Mouse (Mus musculus): ENCODE results near the gene Ensa.
"Not testable (repeated sequence)": the region's sequence is repeated elsewhere in the genome, so short reads cannot be mapped to it uniquely, and the experiment has no call there.

Ensa gene

DNA sequence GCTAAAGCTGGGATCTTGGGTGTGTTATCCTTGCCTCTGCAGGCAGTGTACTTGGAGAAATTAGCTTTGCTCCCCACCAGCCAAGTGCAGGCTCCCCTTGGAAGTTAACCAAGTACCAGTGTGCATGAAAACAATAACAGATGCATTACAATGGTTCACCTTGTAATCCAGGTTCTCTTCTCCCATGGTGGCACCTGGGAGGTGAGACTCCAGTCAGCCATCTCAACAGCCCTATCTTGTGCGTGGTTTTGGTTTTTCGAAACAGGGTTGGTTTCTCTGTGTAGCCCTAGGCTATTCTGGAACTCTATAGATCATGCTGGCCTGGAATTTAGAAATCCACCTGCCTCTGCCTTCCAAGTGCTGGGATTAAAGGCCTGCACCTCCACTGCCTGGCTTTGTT lies 38.7 kb downstream of the Ensa start:
- DNase-seq (ENCODE audit: low spot score) = no peak

DNA sequence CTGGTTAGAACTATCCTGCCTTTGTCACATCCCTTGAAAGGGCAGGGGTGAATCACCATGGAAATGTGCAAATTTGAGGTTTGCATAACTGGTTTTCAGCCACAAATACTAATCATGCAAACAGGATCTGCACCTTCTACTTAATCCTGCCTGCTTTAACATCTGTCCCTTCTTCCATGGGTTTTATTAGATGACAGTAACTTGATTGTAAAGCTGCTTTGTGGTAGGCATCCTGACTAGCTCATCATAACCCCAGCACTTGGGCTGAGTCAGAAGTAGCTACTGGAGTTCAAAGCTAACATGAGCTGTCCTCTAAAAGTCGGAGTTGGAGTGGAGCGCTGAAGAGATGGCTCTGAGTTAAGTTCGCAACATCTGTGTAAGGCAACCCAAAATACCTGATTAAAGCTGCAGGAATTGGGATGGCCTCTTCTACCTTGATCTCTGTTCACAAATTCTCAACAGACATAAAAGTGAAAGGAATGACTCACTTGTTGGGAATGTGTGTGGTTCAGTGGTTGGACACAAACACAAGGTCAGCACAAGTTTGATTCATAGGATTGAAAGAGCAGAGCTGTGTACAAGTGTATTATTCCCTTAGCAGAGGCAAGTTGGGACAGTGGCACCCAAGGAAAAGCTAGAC lies 39.3 kb downstream of the Ensa start:
- no peak for DNase-seq (ENCODE audit: low spot score)

DNA sequence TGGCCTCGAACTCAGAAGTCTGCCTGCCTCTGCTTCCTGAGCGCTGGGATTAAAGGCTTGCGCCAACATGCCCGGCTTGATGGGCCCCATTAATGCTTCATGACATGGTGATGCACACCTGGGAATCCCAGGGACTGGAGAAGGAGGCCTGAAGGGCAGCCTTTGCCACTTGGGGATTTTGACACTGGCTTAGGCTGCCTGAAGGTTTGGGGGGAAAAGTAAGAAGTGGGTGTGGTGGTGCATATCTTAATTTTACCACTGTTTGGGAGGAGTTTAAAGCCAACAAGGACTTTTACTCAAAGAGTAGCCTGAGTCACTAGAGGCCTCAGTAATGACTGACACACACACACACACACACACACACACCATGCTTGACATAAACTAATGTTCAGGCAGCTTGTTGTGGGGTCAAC lies 40.2 kb downstream of the Ensa start:
- no peak for DNase-seq (ENCODE audit: low spot score)

DNA sequence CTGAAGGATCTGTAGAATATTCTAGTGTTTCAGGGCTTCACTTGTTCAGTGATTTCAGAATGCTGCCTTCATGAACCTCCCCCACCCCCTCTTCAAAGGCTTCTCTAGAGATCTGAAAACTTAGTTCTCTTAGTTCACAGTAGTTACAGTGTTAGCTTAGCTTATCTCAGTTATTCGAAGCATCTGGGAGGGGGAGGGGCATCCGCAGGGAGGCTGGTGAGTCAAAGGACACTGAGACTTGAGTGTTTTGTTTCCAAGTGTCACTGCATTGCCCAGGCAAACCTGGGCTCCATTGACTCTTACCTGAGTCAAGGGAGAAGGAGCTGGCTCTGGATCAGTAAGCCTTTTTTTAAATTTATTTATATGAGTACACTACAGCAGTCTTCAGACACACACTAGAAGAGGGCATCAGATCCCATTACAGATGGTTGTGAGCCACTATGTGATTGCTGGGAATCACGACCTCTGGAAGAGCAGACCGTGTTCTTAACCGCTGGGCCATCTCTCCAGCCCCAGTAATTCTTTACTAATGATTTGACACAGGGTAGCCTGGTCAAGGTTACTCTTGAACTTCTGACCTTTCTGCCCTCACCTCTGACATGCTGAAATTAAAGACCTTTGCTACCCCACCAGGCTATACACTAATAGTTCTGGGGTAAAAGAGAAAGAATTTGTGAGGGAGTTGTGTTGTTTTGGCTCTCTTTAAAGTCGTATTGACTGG lies 41.5 kb downstream of the Ensa start:
- DNase-seq (ENCODE audit: low spot score) = peak; percentile 62

DNA sequence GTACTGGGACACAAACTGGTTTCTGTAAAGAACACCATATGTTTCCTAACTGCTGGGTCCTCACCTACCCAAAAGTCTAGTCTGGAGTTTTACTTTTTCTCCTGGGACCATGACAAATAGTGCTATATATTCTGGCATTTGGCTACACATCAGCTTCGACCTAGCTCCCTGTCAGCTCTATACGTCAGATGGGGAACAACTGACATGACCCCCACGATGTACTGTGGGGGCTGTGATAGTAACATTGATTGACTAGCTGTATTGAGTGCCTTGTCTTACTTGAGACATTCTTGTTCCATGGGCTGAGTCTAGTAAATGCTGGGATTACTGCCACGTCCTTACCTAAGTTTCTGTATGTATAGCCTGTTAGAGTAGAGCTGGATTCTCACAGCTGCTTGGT lies 42.7 kb downstream of the Ensa start:
- DNase-seq (ENCODE audit: low spot score) = no peak

DNA sequence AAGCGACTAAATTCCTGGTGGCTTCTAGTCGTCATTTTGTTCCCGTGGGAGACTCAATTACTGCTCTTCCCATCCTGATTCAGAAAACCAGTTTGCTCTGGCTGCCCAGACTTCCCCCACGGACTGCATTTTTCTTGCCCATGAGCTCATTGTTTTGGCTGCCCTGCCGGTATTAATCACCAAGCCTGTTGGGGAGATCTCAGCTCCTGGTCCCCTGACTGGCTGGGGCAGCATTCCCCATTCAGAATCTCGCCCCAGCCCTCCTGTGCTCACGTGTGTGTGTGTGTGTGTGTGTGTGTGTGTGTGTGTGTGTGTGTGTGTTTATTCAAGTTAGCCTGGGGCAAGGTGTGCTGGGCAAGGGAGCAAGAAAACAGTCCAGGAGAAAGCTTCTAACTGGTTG lies 43.2 kb downstream of the Ensa start:
- peak; percentile 64 for DNase-seq (ENCODE audit: low spot score)

DNA sequence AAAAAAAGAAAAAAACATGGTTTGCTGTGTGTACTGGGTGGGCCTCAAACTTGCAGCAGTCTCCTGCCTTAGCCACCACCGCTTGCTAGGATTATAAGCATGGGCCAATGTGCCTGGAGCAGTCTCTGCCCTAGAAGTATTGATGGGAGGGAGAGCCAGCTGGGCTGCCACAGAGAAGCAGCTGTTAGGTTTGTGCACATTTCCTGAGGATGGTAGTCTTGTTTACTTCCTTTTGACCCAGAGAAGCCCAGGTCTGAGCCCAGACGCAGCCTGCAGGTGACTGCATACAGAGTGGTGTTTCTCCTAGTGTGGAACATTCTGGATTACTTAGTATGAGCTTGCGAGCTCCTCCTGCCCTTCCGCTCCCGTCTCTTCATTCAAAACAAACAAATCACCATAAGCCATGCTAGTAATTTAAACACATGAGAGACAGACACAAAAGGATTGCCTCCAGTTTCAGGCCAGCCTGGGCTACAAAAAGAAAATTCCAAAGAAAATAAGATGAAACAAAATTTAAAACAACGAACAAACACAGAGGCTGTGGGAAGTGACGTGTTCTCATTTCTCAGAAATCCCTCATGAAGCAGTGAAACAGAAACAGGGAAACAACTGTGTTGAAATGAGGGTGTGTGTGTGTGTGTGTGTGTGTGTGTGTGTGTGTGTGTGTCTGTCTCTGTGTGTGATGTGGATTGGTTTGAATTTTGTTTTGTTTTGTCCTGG lies 44.0 kb downstream of the Ensa start:
- DNase-seq (ENCODE audit: low spot score) = no peak

DNA sequence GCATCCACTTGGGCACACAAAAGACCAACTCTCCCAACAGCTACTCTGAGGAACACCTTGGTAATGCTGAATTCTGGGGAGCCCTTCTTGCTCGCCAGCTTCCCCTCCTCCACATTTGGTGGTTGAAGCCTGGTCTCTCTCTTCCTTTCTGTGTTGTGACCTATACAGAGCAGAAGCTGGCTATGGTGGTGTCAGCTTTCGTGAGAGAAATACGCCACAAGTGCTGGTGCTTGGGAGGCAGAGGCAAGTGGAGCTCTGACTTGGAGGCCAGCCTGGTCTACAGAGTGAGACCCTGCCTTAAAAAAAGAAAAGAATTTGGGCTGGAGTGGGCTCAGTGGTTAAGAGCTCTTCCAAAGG lies 44.5 kb downstream of the Ensa start:
- no peak for DNase-seq (ENCODE audit: low spot score)

DNA sequence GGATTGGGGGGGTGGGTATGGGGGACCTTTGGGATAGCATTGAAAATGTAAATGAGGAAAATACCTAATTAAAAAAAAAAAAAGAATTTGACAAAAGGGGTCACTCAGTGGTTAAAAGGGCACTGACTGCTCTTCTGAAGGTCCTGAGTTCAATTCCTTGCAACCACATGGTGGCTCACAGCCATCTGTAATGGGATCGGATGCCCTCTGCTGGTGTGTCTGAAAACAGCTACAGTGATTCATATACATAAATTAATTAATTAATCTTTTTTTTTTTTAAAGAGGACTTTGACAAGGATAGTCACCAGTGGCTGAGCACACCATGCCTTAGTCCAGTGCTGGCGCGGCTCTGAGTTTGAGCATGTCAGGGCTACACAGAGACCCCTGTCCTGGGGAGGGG lies 45.6 kb downstream of the Ensa start:
- not testable (repeated sequence) for DNase-seq (ENCODE audit: low spot score)

DNA sequence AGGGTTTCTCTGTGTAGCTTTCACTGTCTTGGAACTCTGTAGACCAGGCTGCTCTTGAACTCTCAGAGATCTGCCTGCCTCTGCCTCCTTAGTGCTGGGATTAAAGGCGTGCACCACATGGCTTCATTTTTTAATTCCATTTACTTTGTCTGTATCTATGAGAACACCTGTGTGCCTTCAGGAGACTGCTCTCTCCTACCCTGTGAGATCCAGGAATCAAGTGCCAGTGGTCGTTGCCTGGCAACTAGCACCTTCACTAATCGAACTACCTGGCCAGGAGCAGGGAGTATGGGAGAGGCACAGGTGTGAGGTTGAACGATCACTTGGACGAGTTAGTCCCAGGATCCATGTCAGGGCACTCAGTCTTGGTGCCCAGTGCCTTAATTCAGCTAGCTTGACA lies 46.4 kb downstream of the Ensa start:
- no peak for DNase-seq (ENCODE audit: low spot score)

DNA sequence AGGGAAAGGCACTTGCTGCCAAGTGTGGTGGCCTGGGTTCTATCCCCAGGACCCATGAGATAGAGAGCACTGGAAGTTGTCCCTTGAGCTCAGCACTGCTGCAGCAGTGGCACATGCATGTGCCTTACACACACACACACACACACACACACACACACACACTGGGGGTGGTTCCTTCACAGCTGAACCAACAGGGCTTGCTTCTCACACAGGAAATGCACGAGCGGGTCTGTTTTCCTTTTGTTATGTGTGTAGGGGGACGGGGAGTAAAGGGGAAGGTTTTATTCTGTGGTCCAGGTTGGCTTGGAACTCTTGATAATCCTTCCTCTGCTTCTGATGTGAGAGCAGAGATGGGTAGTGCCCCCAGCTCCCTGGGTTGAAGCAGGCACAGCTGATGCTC lies 47.7 kb downstream of the Ensa start:
- DNase-seq (ENCODE audit: low spot score) = no peak

DNA sequence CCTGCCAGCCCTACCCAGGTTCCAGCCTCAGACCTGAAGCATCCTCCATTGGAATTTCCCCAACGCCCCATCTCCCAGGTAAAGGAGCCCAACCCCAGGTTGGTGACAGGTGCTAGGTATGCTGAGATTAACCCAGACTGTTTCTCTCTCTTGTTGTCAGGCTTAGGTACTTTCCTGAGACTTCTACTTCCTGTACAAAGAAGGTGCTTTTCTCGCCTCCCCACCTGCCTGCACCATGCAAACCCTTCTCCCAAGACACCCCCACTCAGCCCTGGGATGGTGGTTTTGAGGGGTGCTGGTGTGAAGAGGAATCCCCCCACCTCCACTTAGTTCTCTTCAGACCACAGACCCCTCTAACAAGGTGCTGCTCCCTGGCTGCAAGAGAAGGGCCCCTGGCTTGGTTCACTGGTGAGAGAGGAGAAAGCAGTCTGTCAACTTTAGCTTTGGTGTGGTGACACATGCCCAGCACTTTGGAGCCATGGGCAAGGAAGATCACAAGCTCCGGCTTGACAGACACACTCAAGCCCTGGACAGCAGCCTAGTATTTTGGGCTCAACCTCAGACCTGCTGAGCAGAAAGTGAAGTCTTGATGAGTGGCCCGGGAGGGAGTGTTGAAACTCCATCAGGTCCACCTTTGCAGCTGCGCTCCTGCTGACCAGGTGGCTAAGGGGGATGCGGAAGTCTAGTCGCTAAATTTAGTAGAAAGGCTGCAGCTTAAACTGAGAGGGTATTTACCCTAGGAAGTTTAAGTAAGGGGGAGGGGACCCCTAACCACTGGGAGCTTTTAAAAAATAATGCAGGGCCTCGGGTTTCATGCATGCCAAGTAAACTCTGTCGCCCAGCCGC lies 48.3 kb downstream of the Ensa start:
- DNase-seq (ENCODE audit: low spot score) = no peak

DNA sequence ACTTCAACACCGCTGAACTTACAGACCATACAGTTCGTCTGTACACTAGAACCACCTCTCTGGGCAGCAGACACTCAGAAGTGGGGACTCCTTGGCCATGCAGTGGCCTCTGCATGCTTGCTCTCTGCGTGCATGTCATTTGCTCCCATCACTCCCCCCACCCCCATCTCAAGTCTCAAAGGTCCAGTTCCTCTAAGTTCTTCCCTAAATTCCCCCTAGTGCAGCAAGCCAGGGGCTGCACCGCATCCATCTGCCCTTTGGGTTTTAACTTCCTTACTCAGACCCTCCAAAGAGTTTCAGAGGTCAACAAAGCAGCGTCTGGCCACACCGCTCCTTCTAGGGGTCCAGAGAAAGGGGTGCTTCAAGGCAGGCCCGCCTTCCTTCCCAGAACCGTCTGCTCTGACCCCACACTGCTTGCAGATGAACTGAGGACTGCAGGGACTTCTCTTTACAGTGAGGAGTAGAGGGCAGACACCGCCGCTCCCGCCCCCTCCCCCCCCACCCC lies 49.0 kb downstream of the Ensa start:
- no peak for DNase-seq (ENCODE audit: low spot score)

DNA sequence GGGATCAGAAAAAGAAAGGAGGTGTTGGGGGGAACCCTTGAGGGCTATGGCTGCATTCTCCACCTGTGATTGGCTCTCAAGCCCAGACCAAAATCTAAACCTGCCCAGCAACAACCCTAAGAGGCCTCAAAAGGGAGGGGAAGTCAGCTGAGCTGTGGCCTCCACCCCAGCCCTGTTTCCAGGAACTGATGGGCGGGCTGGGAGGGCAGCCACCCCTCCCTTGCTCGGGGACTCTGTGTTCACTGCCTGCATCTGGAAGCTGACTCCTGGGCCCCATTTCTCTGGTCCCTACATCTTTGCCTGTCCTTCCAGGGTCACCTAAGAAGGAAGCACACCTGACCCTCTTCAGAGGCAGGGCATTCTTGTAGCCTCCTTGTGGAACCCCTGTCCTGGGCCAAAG lies 49.4 kb downstream of the Ensa start:
- peak; percentile 78 for DNase-seq (ENCODE audit: low spot score)

DNA sequence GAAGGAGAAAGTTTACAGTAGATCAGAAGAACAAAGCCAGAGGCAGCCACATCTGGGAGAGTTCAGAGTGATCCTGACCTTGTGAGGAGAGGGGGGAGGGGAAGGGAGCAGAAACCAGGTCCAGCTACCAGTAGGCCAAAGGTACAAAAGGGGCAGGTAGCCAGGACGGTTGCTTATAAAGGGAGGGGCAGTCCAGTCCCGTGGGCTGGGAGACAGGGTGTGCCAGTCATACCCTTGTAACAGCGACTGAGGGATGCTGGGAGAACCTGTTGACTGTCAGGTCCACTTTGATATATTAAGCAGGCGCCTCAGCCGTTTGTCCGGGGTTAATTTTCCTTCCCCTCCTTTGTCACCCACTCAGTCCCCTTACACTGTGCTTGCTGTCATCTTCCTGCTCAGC lies 50.0 kb downstream of the Ensa start:
- no peak for DNase-seq (ENCODE audit: low spot score)

DNA sequence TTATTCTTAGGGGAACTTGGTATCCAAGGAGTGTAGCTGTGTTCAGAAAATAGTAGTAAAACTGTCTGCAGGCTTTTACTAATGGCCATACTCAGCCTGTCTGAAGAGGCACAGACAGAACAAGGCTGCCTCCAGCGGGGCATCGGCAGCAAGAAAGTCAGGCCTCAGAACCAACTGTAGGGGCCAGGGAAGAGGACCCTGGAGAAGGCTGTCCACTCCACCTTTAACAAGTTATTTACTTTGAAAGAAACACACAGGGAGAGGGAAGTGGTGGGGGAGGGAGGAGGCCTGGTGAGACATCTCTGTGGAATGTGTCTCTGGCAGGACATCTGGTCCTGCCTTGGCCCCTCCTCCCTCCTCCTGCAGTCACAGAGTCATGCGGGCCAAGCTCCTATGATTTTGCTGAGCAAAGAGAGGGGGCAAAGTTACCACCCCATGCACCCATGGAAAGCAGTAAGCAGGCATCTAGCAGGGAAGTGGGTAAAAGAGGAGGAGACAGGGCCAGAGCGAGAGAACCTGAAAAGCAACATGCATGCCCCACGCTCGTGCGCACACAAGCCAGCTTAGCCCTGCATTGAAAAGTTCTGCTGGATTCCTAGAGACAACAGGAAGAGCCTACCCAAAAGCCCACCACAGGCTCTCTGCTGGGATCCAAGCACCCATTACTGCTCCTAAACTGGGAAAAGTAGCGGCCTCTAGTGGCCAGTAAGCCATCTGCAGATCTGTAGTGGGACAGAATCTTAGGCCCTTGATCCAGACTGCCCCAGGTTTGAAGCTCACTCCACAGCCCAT lies 50.7 kb downstream of the Ensa start:
- peak; percentile 75 for DNase-seq (ENCODE audit: low spot score)

DNA sequence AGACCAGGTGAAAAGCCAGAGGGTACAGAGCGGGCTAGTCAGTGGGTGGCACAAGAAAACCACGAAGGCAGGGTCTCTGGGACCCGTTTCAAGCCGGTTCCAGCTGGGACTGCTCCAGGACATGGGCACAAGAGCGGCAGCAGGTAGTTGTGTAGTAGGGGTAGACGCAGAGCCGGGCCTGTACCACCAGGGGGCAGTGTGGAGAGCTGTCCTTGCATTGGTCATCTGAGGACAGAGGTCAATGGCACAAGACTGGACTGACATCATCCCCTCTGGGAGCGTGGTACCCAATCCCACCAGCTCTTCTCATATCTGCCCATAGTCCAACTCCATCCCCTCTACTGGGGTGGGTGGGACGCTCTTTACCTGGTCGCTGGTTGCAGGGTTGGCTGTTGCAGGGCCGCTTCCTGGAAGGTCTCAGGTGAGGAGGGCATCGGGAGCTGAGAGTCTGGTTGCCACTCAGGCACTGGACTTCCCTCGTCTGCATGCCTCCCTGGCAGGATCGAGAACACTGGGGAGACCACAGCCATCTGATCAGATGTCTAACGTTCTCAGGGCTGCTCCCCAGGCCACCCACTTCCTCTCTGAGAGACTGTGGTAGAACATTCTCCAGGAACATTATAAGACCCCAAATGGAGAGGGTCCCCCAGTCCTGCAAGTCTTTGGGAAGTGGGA lies 52.1 kb downstream of the Ensa start:
- DNase-seq (ENCODE audit: low spot score) = peak; percentile 39

DNA sequence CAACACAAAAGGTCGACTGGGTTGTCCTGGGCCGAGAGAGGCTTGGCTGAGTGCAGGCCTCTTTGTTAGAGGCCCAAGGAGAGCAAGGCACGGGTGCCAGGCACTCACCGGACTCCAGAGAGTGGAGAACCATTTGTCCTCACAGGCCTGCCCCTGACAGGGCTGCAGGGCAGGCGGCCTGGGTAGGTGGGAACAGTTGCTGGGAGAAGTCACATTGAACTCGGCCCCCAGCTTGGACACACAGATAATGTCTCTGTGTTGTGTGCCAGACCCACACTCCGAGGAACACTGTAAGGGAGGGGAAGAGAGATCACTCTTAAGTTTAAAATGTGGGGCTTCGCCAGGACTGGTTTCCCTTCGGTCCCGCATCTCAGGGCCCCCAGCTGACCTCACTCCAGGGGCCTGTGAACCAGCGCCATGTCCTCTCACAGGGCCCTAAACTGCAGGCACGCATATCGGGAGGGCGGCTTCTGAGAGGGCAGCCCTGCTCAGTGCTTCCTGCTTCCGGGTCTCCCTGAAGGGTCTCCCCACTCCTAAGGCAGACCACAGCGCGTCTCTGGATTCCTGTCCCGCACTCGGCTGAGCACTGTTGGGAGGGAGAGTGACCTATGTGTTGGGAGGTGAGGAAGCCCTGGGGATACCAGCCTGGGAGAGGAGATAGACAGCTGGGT lies 52.8 kb downstream of the Ensa start:
- no peak for DNase-seq (ENCODE audit: low spot score)

DNA sequence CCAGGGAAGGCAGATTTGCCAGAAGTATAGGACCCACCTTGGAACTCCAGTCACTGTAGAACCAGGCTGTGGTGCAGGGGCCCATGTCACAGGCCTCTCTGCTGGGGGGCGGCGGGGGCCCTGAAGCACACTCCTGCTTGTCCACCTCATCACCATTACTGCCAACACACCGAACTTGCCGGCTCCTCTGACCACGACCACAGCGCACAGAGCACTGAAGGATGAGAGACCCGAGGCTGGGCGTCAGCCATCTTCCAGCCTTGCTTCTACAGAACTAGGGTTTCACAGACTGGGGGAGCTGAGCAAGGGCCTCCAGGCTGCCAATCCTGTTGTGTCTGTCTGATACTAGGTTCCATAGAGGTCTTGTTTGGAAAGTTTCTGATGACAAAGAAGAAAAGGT lies 54.8 kb downstream of the Ensa start:
- DNase-seq (ENCODE audit: low spot score) = no peak

DNA sequence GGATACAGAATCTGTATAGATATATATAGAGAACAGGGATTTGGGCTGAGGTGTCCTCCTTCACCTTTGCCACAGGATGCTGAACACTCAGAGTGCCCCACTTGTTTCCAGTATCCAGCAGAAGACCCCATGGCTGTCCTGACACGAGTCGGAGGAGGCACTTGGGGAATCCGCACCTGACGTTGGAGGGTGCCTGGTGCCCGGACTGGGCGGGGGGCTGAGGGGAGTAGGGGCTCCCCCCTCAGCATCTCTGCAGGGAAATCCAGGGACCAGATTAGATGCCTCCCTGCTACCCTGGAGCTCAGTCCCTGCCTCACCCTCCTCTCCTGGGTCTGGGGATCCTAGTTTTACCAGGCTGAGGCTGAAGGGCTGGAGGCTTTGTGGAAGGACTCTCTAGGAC lies 55.9 kb downstream of the Ensa start:
- no peak for DNase-seq (ENCODE audit: low spot score)

Measured in ovary, adult 18-20 months (tissue).